Mouse (Mus musculus) spleen, adult 18-20 months (tissue): ENCODE measurements at regions not wholly inside any gene's neighbourhood (a gene's known extent, or its start where the extent isn't known, plus 50 kb on each side); places are given as distances from the start of the nearest gene placed in this dataset.
"Not testable (repeated sequence)": the region's sequence is repeated elsewhere in the genome, so short reads cannot be mapped to it uniquely, and the experiment has no call there.

Experiments
- DNase-seq, 2 experiments: peaks; one replicate each; pipeline ENCODE4 v3.0.0; 2022; ENCODE audit warnings: mixed read lengths in 2 of 2

DNA sequence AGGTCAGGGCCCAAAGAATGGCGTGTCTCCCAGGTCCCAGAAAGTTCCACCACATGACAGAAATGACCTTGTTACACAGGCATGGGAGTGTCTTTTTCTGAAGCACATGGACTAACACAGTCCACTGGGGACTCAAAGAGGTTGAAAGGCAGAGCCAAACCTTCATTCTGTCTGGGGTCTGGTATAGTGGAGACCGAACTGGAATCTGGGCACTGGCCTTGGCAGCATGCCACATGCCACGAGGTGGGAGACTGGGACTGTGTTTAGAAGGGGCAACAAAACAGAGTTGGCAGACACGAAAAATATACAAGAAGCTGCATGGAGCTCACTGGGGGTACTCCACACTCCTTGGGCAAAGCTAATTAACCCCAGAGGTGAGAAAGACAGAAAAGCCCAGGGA is 293.6 kb upstream of the Cdh4 start:
- DNase-seq = no peak

DNA sequence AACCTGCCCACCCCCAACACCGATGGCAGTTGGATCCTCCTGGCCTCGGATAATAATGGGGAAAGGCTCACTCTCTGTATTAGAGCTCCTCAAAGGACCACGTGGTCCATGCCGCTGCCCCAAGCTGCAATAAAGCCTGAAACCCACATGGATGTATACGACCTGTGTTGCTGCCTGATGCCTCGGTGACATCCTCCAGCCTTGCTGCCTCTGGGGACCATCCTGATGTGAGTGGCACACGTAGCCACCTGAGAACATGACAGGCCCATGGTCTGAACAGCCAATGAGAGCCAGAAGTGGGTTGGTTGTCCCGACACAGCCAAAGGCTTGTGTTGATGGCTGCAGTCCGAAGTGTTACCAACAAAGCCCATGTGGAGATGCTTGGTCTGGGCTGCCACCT is 283.4 kb upstream of the Cdh4 start:
- no peak for DNase-seq

DNA sequence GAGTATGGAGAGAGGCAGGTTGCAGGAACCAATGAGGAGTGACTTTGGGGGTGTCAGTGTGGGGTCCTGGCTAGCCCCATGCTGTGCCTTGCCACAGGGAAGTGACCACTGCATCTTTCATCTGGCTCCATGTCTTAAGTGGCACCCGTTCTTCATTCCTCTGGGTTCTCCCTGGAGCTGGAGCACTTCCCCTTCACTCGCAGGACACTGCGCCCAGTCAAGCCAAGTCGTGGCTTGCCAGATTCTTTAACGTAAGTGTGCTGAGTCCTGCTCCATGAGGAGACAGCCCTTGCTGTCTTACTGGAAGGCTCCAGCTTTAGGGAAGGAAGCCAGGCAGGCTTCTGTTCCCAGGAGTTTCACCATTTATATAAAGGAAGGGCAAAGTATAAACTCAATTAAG is 279.1 kb upstream of the Cdh4 start:
- DNase-seq = no peak

GRCm38 (mm10) chr2:179170157-179170556 is 272.1 kb upstream of the Cdh4 start:
- no peak for DNase-seq

GRCm38 (mm10) chr2:179170608-179171007 is 271.6 kb upstream of the Cdh4 start:
- DNase-seq = no peak

GRCm38 (mm10) chr2:179176835-179177530 is 265.2 kb upstream of the Cdh4 start:
- DNase-seq = not testable (repeated sequence)

DNA sequence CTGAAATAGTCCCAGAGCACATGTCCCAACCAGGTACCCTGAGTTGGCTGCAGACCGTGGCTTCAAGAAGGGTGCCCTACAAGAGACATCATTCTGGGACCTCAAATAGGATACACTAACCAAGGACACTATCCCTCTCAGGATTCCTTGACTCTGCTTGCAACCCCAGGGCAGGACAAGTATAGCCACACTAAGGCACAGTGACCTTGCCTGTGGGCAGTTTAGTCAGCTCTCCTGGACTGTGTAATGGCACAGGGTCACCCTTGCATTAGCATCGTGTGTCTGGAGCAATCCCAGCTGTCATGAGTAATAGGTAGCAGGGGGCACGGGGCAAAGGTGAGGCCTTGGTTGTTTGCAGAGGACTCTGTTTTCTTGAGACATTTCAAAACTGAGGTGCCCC is 260.9 kb upstream of the Cdh4 start:
- no peak for DNase-seq

- DNase-seq = no peak
These were observed 260.1 kb upstream of the Cdh4 start for GRCm38 (mm10) chr2:179182123-179182522.

DNA sequence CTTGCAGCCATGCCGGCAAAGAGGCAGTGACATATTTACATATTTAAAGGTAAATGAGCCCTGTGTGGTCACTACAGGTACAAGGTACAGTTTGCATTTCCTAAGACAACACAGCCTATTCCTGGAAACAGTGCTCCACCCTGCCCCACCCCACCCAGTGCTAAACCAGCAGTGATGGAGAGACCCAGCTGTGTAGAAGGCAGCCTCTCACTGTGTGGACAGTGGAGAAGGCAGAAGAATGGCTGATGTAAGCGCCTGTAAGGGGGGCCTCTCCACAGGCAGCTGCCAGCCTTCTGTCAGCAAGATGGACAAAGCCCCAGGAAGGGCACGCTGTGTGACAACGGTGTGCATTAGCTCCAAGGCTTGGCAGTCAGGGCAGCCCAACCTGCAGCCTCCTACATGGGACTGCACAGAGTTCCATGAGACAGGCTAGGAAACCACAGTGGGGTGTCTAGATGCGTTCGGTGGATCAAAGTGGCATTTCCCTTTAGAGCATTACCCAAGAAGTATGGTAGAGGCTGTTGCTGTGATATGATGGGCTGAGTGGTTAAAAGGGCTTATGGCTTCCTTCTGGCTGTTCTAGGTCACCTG is 249.2 kb upstream of the Cdh4 start:
- DNase-seq = no peak

DNA sequence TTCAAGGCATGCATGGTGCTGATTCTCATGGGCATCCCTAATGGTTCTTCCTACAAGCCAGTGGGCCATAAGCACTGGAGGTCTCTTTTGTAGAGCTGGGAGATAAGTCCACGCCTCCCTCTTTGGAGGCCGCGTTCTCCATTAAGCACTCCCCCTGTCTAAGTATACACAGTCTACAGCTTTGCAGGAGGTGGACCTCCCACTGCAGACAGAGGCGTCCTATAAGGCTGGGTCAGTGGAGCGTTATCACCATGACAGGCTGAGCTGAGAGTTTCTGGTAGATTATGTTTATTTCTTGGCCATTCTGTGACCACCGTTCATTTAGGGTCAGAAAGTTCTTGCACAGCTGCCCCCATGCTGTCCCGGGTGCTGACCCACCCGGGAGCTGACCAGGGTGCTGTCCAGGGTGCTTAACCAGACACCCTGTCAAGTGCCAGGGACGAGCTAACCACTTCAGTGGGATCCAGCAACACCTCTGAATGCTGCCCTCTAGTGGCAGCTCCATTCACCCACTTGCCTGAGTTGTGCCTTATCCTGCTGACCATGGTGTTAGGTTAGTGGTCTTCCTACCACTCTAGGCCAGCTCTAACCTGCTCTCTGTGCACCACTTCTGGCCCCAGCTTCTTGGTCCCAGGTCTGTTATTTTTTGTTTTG is 248.6 kb upstream of the Cdh4 start:
- DNase-seq = peak in 1 of 2 experiments; percentile 14

DNA sequence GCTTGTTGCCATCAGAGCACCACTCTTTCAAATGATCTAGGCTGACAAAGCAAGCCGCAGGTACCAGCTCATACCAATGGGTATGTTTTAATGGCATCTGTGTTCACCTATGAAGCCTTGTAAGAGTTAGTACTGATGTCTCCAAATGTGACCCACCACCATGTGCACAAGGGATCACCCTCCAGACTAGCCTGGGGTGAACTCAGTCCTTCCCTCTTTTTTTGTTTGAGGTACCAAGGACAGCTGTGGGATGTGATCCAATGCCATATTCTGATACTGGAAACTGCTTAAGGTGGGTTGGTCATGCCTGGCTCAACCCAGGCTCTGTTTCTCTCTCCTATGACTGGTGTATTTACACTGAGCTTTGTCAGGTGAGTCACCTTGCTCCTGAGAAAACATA is 244.8 kb upstream of the Cdh4 start:
- DNase-seq = no peak

DNA sequence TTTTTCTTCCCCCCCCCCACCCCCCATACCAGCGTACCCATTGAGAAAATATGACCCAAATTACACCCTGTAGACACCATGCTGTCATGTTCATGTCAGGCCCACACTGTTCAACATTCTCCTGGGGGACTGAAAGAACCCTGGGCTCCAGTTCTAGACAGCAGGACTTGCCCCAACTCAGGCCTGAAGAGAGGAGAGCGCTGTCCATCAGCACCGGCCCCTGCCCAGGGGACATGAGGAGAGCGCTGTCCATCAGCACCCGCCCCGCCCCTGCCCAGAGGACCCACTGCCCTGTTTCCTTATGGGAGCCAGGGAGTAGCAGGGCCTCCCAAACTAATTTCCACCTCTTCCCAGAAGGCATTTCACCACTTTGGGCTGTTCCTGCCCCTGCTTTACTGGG is 241.7 kb upstream of the Cdh4 start:
- no peak for DNase-seq

DNA sequence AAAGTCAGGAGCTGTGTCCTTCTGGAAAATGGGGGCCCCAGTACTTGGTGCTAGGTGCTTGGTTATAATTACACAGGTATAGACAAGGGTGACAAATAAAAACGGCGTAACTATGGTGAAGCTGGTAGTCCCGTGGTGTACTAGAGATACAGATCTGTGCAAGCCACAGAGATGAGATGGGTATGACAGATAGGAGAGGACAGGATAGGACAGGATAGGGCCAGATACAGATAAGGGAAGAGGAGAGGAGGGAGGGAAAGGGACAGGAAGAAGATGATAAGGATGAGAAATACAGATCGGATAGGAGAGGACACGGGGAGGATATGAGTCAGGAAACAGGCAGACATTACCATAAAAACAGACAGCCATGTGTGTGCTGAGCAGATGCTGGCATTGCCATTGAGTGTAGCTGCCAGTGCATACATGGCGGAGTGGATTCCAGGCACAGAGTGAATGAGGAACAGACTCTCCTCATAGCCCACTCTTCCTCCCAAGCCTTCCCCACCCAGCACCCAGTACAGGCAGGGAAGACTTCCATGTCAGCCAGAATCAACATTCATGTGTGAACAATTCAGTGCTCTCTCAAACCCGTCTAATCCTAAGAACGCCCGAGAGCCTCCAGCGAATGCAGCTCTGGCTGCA is 231.9 kb upstream of the Cdh4 start:
- no peak for DNase-seq

DNA sequence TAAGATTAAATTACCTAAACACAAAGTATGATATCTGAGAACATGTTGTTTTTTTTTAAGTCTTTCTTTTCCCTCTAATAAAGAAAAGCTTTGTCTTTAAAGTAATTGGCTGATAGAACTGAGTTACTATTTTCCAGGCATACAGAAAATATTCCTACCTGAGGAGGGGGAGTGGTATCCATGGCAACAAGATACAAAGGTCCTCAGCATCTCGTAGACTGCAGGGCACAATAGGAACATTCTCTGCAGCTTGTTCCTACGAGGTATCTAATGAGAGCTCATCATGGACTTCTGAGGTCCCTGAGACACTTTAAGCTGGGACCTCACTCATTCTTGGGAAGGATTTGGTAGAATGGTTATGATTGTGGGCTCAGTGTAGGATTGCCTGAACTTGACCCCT is 225.5 kb upstream of the Cdh4 start:
- no peak for DNase-seq

GRCm38 (mm10) chr2:179228096-179228495 is 214.1 kb upstream of the Cdh4 start:
- DNase-seq = no peak

- no peak for DNase-seq
These were observed 210.4 kb upstream of the Cdh4 start for GRCm38 (mm10) chr2:179231708-179232354.

DNA sequence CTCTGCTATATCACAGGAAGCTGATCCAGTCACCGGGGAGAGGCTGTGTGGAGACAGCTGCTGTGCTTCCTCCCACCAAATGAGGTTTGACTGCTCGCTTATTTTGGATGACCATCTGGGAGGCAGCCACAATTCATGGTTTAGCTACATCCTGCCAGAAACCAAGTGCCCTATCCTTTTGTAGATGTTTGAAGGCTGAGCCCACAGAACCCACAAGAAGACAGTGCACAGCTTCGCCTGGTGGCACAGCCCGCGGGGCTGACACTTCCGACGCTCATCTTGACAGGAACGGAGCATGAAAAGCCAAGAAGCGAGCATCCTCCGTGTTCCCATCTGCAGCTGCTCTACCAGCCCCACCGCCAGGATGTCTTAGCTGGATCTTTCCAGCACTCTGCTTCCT is 204.1 kb upstream of the Cdh4 start:
- no peak for DNase-seq

GRCm38 (mm10) chr2:179260892-179261291 is 181.3 kb upstream of the Cdh4 start:
- no peak for DNase-seq

DNA sequence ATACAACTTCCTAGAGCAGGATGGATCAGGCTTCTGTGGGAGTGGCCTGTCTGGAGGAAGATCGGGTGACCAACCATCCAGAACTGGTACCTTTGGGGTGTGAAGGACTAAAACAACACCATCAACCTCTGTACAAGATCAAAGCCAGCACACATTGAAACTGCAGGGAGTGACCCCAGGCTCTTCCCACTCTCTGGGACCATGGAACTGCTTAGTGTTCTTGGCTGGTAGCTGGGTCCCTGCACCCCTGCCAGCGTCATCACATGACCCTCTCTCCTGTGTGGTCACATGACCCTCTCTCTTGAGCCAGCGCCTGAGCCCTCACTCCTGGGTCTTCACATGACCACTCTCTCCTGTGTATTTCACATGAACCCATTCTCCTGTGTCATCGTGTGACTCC is 178.3 kb upstream of the Cdh4 start:
- DNase-seq = no peak

- no peak for DNase-seq
These were observed 176.8 kb upstream of the Cdh4 start for GRCm38 (mm10) chr2:179265436-179265835.

DNA sequence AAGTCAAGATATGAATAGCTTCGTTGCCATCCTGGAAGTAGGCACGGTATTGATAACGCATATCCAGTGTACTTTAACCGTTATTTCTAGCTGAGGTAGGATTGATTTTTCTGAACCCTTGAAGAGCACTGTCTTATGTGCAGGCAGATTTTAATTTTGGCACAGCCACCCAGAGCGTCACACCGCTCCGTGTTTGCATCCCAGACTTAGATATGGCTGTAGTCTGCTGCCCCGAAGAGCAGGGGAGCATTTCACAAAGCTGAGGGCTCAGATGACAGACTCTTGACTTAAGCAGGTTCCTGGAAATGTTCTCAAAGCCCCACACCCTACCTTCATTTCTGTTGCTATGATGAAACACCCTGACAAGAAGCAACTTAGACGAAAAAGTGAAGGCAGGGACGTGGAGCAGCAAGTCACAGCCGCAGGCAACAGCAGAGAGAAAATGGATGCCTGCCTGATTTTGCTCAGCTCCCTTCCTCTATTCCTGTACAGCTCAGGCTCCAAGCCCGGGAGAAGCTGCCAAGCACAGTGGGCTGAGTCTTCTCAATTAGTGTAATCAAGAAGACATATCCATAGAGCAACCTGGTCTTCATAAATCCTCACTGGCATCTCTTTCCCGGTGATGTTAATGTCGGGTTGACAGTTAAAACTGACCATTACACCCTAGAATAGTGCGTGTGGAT is 164.9 kb upstream of the Cdh4 start:
- DNase-seq = no peak

DNA sequence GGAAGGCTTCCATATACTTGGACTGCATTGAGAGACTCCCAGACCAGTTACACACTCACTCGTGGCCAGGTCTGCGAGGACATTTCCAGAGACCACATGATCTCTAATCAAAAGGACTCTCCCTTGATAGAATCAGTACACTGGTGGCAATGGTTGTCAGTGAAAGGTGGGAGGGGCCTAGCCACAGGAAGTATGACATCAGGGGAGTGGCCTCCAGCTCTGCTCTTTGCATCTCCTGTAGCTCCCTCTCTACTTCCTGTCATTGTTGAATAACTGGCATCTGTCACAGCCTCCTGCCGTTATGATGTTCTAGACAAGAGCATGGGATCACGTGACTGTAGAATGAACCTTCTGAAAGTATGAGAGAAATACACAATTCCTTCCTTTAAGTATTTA is 164.3 kb upstream of the Cdh4 start:
- no peak for DNase-seq

DNA sequence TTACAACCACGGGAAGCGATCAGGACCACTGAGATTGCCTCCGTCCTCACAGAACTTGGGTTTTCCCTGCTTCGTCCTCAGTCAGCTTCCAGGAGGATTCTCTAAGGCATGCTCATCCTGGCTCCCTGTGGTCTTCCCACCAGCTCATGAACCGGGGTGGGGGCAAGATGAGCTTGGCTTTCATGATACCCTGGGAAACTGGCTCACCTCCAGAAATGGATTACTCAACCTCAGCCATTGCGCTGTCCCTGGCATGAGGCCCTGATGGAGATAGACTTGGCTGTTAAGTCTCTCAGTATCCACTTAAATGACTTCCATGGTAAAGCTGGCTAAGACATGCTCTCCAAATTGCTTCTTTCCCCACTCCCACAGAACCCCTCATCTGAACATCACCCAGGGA is 160.0 kb upstream of the Cdh4 start:
- DNase-seq = no peak
